Mouse (Mus musculus): ENCODE measurements around the gene Hectd2.
A peak's percentile ranks its signal among the peaks of the same experiment; 100 is the strongest.

Hectd2 gene

DNA sequence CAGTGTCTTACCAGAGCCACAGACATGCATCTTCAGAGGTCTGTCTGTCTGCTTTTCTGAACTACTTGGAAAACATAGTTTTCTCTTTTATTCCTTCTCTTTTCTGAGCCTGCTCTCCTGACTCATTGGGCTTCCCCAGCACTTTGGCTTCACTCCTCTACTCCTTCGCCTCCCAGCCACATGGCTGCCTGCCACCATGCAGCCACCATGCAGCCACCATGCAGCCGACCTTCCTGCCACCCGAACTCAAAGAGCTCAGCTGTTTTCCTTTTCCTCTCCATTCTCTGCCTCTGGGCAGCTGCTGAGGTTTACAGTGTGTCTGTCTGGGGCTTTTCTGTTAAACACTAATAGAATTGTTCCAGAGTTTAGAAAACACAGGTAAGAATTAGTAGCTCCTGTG lies 19.5 kb downstream of the Hectd2 start:
- DNase-seq: peak; percentile 83

DNA sequence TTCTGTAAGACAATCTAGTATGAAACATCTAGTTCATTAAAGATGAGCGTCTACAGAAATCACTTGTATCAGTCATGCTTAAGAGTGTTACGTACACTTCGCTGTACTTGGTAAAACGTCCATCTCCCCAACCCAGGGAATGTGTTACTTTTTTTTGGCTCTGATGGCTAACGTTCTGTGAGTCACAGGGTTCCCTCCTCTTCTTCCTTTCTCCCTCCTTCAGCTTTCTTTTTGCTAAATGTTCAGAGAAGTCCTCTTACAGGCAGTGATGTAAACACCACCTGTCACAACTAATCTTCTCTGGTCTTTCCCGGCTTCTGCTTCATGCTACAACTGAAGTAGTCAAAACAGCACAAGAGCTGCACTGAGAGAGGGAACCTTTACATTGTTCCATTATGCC lies 20.7 kb downstream of the Hectd2 start:
- DNase-seq: no peak

DNA sequence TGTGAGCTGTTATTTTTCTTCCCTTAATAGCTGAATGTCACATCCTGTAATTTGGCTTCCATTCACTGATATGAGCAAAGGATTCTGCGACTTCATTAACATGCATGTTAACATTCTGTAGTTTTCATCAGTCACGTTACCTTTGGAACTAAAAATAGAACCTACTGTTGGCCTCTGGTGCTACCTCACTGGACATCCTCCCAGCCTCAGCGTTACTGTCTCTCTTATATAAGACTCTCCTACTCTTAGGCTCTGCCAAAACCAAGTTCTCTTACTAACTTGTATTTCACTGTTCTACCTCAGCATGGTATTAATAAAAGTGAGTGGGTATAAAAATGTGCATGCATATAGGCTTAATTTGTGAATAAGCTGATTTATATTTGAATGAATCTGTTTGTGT lies 26.4 kb downstream of the Hectd2 start:
- DNase-seq: no peak

DNA sequence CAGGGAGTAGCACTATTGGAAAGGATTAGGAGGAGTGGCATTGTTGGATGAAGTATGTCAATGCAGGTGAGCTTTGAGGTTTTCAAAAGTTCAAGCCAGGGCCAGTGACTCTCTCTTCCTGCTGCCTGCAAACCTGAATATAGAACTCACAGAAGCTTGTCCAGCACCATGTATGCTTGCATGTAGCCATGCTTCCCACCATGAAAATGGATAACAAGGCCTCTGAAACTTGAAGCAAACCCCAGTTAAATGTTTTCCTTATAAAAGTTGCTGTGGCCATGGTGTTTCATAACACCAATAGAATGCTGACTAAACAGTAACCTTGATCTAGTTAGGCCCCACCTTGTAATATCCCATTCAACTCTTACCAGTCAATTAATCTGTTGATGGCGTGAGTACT lies 27.7 kb downstream of the Hectd2 start:
- no peak for DNase-seq

DNA sequence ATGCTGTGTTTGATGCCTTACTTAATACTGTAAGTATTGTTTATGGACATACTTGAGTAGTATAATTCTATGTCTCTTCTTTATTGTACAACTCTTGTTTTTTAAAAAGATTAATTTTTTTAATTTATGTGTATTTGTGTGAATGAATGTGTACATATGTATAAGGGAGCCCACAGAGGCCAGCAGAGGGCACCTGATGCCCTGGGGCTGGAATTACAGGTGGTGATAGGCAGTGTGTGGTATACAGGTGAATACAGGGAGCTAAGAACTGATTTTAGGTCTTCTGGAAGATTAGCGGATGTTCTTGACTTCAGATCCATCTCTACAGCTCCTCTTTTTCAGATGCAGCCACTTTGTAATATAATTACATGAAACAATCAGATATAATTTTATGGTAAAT lies 31.1 kb downstream of the Hectd2 start:
- DNase-seq: no peak

DNA sequence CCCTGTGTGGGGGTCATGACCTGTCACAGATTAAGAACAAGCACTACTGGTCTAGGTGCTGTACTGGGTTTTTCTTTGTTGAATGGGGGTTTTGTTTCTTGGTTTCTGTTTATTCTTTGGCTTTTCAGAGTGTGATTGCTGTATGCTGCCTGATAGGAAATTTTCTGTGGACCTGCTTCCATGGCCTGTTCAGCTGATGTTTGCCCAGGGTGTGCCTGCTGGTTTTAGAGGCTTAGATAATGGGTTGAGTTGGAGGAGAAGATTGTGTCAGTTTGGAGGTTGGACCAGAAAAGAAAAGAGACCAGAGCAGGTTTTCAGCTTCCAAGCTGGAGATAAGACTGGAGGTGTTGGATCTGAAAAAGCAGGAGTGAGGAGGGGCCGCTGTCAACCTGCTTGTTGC lies 40.0 kb downstream of the Hectd2 start:
- no peak for DNase-seq

DNA sequence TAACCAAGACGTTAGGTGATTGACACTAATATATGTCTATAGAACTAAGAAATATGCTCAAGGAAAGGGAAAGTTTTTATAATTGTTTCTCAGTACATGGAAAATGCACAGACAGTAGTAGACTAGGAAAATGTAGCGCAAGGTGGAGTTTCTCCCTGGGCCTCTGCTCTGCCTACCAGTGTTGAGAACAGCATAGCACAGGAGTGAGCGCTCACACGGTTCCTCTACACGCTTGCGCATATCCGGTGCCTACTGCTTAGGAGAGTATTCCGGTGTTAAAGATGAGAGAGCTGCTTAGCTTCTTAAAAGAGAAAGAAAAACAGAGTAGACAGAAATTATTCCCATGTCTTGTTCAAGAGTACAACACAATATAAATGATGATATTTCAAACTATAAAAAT lies 47.4 kb downstream of the Hectd2 start:
- no peak for DNase-seq

DNA sequence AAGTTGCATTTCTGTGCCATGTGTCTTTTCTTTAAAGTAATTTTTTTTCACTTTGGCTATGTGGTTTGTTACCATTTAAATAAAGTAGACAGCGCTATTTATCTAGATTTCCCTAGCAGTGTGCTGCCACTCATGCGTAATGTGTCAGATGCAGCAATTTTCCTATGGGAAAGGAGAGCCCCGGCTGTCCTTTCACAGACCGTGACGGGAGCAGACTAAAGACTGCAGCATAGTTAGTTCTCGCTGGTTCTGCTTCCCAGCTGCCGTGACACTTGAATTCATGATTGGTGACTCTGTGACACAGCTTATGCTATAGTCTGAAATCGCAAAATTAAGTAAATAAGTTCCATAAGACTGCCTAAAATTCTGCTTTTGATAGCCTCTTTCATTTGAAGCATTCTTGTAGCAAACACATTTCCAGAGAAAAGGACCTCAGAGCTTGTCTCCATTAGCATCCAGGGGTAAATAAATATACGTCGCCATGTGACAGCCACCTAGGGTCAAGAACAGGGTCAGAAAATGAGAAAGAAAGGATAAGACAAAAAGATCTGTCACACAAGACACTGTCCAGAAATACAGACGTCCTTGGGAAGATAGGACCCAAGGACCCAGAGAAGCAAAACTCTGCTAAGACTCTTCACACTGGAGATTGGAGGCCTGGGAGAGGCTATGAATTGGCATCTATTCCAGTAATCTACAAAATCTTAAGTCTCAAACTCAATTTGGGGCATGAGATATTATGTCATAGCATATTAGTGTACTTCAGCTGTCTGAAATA lies 48.3 kb downstream of the Hectd2 start:
- no peak for DNase-seq

DNA sequence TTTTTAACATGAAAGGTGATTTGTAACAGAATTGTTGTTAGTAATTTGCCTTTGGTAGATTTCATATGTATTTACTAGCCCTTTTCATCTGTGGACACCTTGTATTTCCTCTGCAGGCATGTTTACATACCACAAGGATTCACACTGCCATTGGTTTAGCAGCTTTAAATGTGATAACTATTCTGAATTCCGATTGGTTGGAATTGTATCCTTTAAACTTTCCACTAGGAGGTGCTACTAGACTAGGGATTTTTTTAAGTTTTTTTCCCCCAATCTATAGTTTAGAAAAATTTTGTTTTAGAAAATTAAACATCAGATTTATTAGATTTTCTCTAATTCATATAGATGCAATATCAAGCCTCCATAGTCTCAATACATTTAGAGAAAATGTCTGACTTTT lies 51.8 kb downstream of the Hectd2 start:
- no peak for DNase-seq

DNA sequence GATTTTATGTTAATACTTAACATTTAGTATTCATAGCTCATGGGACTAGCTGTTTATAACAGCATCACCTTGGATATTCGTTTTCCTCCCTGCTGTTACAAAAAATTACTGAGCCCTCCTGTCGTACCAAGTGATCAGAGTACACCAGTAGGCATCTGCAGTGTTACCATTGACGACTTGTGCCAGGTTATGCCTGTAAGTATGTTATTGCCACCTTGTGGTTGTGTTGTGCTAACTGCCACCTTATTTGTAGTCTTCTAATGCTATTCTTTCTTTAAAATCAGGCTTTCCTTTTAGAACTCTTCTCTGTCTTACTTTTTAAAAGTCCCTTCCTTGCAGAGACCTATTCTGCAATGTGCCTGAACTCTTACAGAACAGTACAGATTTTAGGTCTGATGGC lies 54.8 kb downstream of the Hectd2 start:
- DNase-seq: no peak

DNA sequence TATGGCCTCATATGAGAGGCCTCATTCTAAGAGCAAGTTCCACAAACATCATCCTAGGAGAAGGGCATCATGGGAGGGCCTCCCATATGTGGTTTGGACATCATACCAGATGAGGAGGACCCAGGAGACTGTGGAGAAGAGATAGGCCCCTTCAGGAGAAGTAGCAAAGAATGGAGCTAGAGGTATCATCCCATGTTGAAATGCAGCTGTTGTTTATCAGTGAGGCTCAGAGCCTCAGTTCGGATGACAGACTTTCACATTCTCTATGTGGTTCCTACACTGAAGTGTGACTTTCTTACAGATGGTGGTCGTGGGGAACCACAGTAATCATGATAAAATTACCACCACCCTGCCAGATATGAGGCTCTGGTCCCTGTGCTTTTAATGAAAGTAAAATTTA lies 55.9 kb downstream of the Hectd2 start:
- no peak for DNase-seq

DNA sequence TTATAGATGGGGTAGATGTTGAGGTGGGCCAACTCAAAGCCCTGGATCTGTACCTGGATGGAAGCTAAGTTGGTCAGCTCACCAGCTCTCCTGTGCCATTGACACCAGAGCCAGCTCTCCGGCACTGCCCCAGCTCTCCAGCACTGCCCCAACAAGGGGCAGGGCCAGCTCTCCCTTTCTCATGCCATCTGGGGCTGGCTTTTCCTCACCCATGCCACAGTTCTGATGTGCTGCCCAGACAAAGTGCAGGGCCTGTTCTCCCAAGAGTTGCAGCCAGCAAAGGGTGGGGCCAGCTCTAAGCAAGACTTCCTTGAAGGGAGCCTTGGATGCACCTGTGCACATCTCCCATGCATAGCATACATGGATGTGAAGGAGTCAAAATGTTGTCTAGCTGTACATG lies 71.5 kb downstream of the Hectd2 start:
- DNase-seq: no peak

DNA sequence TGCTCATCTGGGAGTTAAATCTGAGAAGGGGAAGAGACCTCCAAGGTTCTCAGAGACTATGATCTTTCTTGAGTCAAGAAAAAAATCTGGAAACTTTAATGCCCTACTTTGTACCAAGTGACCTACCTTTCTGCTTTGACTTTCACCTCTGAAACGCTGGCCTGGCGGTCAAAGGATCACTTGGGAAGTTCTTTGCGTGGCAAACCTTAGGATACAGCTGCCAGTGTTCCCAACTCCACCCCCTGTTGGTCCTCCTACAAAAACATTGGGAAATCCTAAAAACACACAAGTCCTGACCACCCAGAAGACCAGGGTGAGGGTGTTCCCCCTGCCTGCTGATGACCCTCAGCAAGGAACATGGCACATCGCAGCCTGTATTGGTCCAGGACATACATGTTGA lies 72.4 kb downstream of the Hectd2 start:
- no peak for DNase-seq

DNA sequence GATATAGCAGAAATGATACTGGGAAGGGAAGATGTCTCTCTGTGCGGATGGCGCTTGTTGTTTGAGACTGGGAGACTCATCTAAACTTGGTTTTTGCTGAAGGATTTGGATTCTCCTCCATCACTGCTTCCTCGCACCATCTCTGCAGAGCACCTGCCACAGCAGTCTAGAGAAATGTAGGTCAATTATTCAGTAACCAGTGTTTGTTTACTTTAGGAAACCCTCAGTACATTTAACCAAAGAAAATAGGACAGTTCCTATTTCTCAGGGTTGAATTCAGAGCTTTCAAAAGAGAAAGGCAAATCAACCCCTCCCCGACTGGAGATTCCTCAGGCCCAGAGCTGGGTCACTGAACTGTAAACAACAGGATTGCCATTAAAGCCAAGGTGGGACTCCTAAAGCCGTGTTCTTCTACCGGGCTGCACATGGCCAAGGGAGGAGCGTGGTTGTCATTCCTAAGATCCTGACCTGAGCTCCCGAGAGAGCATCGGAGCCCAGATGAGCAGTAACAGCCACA lies 75.0 kb downstream of the Hectd2 start:
- peak; percentile 76 for DNase-seq

DNA sequence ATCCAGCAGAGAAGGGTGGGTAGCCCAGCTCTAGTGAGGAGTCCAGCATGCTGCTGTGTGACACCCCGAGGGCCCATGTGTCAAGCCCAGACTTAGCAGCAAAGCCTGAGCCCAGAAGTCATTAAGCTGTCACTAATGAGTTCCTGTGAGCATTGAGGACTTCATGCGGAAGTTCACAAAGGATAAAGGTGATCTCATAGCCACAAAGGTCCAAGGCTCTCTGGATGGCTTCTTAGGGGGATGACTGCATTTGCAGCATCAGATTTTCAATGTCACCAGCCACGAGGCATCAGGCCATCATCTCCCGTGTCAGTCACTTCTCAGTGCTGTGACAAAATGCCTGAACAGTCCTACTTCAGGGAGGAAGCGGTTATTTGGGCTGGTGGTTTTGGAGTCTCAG lies 75.9 kb downstream of the Hectd2 start:
- peak; percentile 68 for DNase-seq

DNA sequence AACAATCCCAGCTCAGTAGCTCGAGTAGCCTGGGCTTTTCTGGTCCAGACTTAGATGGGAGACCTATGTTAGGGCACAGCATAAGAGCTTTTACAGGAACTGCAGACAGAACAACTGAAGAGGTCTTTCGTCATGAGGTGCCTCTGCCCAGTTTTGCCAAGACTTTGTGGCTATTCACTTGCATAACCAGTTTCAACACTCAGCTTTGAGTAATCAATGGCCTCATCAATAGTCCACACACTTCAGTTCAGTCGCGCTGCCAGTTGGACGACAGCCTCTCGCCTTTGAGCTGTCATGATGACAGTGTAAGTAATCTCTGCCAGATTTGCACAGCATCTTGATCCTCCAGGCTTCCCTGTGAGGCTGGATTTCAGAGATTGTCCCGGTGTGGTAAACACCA lies 80.3 kb downstream of the Hectd2 start:
- DNase-seq: no peak

DNA sequence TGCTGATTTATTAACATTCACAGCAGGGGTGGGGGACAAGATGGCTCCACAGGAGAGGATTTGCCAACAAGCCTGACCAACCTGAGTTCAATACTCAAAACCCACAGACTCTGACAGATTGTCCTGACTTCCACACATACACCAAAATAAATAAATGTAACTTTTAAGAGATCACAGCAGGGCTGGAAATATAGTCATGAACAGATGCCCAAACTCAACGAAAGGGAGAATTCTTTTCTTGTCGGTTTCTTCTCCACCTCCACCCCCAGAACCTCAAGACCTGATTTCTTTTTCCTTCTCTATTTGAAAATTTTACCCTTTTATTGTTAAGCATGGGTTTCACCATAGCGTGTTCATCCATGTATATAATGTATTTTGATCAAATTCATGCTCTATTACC lies 82.8 kb downstream of the Hectd2 start:
- no peak for DNase-seq

DNA sequence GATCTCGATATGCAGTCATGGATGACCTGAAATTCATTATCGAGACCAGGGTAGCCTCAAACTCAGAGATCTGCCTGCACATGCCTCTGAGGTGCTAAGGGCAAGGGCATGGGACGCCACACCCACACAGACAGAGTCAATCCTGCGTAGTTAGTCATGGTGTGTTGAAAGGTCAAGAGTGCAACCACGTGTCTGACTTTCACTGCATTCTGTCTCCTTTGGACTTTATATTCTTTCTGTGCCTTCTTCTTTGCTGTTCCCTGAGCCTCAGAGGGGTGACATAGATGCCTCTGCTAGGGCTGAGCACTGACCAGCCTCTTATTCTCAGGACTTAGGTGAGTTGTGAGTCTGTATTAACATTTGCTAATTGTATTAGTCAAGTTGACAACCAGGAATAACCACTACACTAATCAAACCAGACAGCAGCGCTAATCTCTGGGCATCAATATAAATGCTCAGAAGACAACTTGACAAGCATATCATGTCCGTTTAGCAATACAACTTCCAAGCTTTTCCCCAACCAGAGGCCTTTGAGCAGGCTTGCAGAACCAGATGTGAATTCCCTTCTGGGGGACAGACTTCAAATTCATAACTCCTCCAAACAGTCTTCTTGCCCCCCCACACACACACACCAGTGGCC lies 83.6 kb downstream of the Hectd2 start:
- peak; percentile 70 for DNase-seq

DNA sequence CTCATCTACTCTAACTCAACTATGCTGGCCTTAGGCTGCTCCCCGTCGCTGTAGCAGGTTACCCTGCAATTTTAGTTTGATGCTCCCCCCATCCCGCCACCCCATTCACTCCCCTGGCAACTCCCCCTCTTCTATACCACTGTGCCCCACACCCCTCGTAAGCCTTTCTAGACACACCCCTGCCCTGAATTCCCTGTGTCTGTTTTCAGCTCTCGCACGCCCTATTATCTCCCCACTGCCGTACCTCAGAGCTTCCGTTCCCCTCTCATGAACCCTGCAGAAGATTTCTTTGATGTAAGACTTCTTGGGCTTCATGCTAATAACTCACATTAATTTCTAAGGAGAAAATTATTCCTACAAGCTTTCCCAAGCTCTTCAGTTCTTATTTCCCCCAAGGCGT lies 84.6 kb downstream of the Hectd2 start:
- DNase-seq: no peak

DNA sequence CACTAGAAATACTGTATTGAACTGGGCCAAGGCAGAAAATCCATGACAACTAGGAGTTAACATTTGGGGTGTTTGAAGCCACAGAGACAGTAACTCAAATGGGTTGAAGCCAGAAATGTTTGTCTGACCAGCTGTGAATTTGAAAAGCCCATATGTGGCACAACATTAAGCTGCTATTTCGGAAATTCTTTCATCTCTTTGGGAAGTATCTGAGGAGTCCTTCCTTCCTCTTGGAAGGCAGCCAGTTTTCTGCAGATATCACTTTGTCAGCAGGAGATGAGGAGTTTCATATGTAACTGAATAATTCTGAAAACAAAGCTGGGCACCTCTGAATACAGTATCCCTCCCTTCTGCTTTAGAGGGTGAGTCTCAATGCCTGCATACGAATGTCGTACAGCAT lies 86.7 kb downstream of the Hectd2 start:
- peak; percentile 91 for DNase-seq

DNA sequence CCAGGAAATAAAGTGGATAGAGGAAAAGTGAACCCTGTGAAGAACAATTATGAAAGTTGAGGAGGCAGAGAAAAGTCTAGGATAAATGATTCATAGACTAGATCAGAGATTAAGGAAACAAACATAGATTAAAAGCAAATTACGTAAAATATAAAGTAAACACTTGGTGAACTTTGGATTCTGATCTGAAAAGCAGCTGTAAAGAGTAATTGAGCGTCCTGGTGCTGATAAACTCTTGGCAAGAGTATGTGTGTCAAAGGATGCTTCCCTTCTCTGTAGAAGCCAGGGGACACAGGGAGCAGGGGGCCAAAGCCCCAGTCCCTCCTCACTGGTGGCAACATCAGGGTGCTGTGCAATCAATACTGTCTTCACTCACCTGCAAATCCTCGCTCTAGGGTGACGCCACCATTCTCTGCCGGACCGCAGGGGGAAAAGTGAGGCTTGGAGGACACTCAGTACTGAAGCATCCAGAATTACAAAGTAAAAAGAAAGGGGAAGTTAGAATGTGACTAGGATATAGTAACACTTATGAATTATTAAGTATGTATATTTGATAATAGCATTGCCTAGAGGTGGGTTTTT lies 91.0 kb downstream of the Hectd2 start:
- peak; percentile 61 for DNase-seq

DNA sequence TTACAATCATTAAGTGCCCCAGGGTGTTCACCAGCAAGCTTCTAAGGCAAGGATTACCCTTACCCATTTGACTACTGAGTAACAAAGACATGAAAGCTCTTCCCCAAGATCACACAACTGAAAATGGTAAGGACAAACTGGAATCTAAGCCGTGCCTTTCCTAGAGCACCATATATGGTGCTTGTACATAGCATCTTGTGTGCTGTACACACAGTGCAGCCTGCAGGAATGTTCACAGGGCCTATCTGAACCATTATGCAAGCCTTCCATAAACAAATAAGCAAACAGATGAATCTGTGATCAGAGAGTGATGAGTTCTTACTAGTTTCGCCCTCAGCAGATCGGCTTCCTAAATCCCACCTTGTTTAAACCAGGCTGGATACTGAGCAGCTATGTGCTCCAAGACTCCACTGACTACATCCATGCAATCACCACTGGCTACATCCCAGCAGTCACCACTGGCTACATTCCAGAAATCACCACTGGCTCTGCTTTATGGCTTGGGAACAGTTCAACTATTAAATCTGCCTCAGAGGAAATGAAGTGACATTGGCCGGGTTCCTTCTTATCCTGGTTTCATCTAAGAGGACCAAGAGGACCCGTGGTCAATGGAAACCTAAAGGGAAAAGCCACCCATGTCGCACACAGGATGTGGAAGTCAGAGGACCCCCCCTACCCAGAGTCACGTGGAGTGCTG lies 91.8 kb downstream of the Hectd2 start:
- DNase-seq: peak; percentile 91

DNA sequence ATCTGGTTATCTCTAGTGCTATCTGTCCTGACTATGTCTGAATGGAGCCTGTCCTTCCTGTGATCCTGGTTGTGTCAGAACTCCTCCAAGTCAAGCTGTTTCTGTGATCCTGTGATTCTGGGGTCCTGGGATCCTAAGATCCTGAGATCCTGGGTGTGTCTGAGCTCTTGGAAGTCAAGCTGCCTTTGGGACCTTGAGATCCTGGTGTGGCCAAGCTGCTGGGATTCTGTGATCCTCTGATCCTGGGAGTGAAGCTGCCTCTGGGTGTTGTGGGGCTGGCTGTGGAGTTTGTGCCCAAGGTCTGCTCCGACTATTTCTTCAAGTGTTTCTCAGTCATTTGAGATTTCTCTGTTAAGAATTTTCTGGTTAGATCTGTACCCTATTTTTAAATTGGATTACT lies 98.2 kb downstream of the Hectd2 start:
- peak; percentile 72 for DNase-seq

DNA sequence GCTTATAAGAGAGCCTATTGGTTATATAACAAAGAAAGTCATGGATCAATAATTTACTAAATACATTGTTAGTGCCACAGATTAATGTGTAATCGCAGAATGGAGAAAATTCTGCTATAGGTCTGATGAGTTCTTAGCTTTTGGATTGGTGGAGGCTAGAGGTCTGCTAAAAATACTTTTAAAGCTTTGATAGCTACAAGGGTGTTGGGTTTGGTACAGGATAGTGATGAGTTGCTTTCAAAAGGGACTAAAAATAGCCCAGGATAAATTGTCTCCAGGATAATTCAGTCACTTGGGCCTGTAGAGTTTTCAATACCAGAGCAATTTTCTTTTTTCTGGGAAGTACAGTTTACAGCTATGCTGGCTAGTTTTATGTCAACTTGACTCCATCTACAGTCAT lies 108.3 kb downstream of the Hectd2 start:
- DNase-seq: no peak
